Mouse (Mus musculus): Measurements from ENCODE around the gene Pgpep1l. TPM values are rescaled to one million over a fixed set of nuclear protein-coding genes. Genes with fewer than 3 reads are reported as not detected.

The Pgpep1l gene
- total and polyA plus RNA-seq, 2 experiments from 2014 or later = not detected

DNA sequence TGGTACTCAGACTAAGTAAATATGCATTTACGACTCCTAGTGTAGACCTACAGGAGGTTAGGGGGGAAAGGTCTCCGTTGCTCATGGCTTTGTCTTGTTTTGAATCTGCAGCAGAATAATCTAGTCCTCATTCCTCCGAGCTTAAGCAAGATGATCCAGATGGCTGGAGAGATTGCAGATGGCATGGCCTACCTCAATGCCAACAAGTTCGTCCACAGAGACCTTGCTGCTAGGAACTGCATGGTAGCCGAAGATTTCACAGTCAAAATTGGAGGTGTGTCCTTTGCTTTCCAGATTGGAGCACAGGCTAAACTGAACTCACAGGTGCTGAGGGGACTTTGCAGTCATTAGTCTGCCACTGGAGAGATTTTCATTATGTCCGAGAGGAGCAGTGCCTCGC is 52.1 kb downstream of the Pgpep1l start:
- no peak for TF ChIP-seq CTCF (IDR thresholded peaks at IDR 0.05)
- ATAC-seq (ENCODE audit: low FRiP score) = no peak
- Histone ChIP-seq H3K9me3 (ENCODE audit: low read length) (no peaks in the 10 kb centered on the region), H3K4me1 (ENCODE audit: insufficient read depth, low read length) (no peaks in the 10 kb centered on the region), H3K27me3 (ENCODE audit: insufficient read depth, low read length) (no peaks in the 10 kb centered on the region), H3K27ac (ENCODE audit: low read depth, low read length) (no peak overlapping the region), H3K4me3 (ENCODE audit: low read depth, low read length) (no peak overlapping the region), H3K4me2 (ENCODE audit: low read depth, low read length, poor library complexity, severe bottlenecking) (no peak overlapping the region), H3K36me3 (ENCODE audit: insufficient read depth, low read length) (peaks cover 43% of the 10 kb centered on the region), H3K9ac (replicated peaks; ENCODE audit: low read length, poor library complexity, severe bottlenecking) (no peak overlapping the region)
- 93% methylated on average over 7 of the region's 7 CpGs for WGBS
- DNase-seq (ENCODE audit: low spot score) = peak; percentile 51

DNA sequence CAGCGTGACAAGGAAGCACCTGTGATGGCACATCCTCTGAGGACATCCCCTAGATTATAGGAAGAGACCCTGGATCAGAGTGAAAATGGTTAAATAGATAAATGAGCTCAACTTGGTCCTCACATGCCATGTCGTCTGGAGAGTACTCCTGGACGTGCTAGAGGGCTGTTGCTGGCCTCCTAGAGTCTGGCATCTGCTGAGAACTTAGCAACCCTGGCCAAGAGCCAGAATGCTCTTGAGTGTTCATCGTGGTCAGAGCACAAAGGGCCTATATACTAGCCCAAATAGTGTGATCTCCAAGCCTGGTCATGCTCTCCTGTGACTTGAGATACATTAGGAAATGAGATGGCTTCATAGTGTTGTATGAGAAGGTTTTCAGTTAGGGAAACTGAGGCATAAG is 53.6 kb downstream of the Pgpep1l start:
- Histone ChIP-seq H3K4me1 (ENCODE audit: insufficient read depth, low read length) (no peaks in the 10 kb centered on the region), H3K9me3 (ENCODE audit: low read length) (no peaks in the 10 kb centered on the region), H3K36me3 (ENCODE audit: insufficient read depth, low read length) (peaks cover 40% of the 10 kb centered on the region), H3K4me2 (ENCODE audit: low read depth, low read length, poor library complexity, severe bottlenecking) (no peak overlapping the region), H3K9ac (replicated peaks; ENCODE audit: low read length, poor library complexity, severe bottlenecking) (no peak overlapping the region), H3K27ac (ENCODE audit: low read depth, low read length) (no peak overlapping the region), H3K27me3 (ENCODE audit: insufficient read depth, low read length) (no peaks in the 10 kb centered on the region), H3K4me3 (ENCODE audit: low read depth, low read length) (no peak overlapping the region)
- TF ChIP-seq CTCF (IDR thresholded peaks at IDR 0.05) = no peak
- DNase-seq (ENCODE audit: low spot score) (peak; percentile 44), ATAC-seq (ENCODE audit: low FRiP score) (no peak)
- 75% methylated on average over 4 of the region's 4 CpGs for WGBS

- WGBS = 94% methylated on average over 6 of the region's 6 CpGs
Measured at GRCm38 (mm10) chr7:68209039-68209438, 55.0 kb downstream of the Pgpep1l start.

GRCm38 (mm10) chr7:68205776-68206427 is 58.1 kb downstream of the Pgpep1l start:
- H3K27ac ChIP-seq (ENCODE audit: low read depth, low read length) = no peak overlapping the region

More at GRCm38 (mm10) chr7:68209039-68209438, 55.0 kb downstream of the Pgpep1l start:
- H3K36me3 ChIP-seq (ENCODE audit: insufficient read depth, low read length) = peaks cover 42% of the 10 kb centered on the region
- no peaks in the 10 kb centered on the region for H3K9me3 ChIP-seq (ENCODE audit: low read length)
- H3K27ac ChIP-seq (ENCODE audit: low read depth, low read length) = no peak overlapping the region
- ATAC-seq (ENCODE audit: low FRiP score) = no peak
- H3K4me1 ChIP-seq (ENCODE audit: insufficient read depth, low read length) = no peaks in the 10 kb centered on the region
- DNase-seq (ENCODE audit: low spot score) = no peak
- no peaks in the 10 kb centered on the region for H3K27me3 ChIP-seq (ENCODE audit: insufficient read depth, low read length)
- no peak overlapping the region for H3K4me2 ChIP-seq (ENCODE audit: low read depth, low read length, poor library complexity, severe bottlenecking)
- H3K4me3 ChIP-seq (ENCODE audit: low read depth, low read length) = no peak overlapping the region
- no peak overlapping the region for H3K9ac ChIP-seq (replicated peaks; ENCODE audit: low read length, poor library complexity, severe bottlenecking)
- no peak for TF ChIP-seq CTCF (IDR thresholded peaks at IDR 0.05)

DNA sequence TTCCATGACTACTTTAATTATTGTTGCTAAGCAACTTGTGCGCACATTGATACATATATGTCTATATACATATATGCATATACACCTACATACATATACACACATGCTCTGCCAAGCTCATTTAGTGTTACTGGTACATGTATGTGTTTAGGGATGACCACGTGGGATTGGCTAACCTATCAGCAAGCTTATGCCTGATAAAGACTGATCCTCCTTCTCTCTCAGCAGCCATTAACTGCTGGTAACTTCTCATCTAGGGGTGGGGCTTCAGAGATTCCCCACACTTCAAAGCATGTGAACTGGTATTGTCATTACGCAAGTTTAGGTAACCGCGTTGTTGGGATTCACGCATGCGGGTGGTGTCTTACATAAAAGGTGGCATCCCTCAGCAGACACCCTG is 64.4 kb downstream of the Pgpep1l start:
- no peak for TF ChIP-seq CTCF (IDR thresholded peaks at IDR 0.05)
- no peak for ATAC-seq (ENCODE audit: low FRiP score)
- no peak overlapping the region for H3K9ac ChIP-seq (replicated peaks; ENCODE audit: low read length, poor library complexity, severe bottlenecking)
- no peaks in the 10 kb centered on the region for H3K27me3 ChIP-seq (ENCODE audit: insufficient read depth, low read length)
- no peak overlapping the region for H3K4me3 ChIP-seq (ENCODE audit: low read depth, low read length)
- WGBS = 97% methylated on average over 7 of the region's 7 CpGs
- H3K4me2 ChIP-seq (ENCODE audit: low read depth, low read length, poor library complexity, severe bottlenecking) = no peak overlapping the region
- H3K36me3 ChIP-seq (ENCODE audit: insufficient read depth, low read length) = peaks cover 40% of the 10 kb centered on the region
- no peak overlapping the region for H3K27ac ChIP-seq (ENCODE audit: low read depth, low read length)
- DNase-seq (ENCODE audit: low spot score) = no peak
- H3K9me3 ChIP-seq (ENCODE audit: low read length) = no peaks in the 10 kb centered on the region
- H3K4me1 ChIP-seq (ENCODE audit: insufficient read depth, low read length) = no peaks in the 10 kb centered on the region

More at GRCm38 (mm10) chr7:68205776-68206427, 58.1 kb downstream of the Pgpep1l start:
- Histone ChIP-seq H3K4me3 (ENCODE audit: low read depth, low read length) (no peak overlapping the region), H3K27me3 (ENCODE audit: insufficient read depth, low read length) (no peaks in the 10 kb centered on the region), H3K4me1 (ENCODE audit: insufficient read depth, low read length) (no peaks in the 10 kb centered on the region), H3K4me2 (ENCODE audit: low read depth, low read length, poor library complexity, severe bottlenecking) (no peak overlapping the region), H3K9ac (replicated peaks; ENCODE audit: low read length, poor library complexity, severe bottlenecking) (no peak overlapping the region), H3K9me3 (ENCODE audit: low read length) (no peaks in the 10 kb centered on the region), H3K36me3 (ENCODE audit: insufficient read depth, low read length) (peaks cover 45% of the 10 kb centered on the region)
- ATAC-seq (ENCODE audit: low FRiP score) (no peak), DNase-seq (ENCODE audit: low spot score) (no peak)
- WGBS = 92% methylated on average over 8 of the region's 8 CpGs
- TF ChIP-seq CTCF (IDR thresholded peaks at IDR 0.05) = no peak

DNA sequence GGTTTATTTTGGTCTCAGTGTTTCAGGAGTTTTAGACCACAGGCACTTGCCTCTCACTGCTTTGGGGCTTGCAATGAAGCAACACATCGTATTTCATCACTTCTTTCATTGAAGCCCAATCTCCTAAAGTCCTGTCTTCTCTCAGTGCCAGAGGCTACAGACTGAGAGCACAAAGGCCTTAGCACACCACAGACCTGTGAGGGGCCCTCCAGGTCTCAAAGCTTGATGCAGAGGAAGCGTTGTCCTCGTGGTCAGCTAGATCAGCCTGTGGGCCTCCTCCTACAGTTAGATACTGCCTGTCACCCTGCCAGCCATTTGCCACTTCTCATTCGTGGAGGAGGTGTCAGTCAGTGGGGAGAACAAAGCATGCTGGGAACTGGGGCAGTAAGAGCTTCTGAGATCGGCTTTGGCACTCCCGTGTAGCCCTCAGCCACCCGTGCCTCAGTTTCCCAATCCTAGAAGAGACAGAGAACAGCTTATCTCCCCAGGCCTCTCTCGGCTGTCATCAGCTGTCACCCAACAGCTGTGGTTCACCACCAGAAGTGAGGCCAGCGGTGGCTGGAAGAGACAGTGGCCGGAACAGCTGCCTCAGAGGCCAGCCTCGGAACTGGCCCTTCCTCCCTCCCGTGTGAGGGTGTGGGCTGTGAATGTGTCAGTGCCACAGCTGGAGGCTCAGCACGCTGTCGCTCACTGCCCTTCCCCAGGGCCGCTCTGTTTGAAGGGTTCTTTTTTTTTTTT is 69.9 kb downstream of the Pgpep1l start:
- Histone ChIP-seq H3K4me2 (ENCODE audit: low read depth, low read length, poor library complexity, severe bottlenecking) (no peak overlapping the region), H3K27ac (ENCODE audit: low read depth, low read length) (no peak overlapping the region), H3K9ac (replicated peaks; ENCODE audit: low read length, poor library complexity, severe bottlenecking) (no peak overlapping the region), H3K9me3 (ENCODE audit: low read length) (no peaks in the 10 kb centered on the region), H3K27me3 (ENCODE audit: insufficient read depth, low read length) (no peaks in the 10 kb centered on the region), H3K4me1 (ENCODE audit: insufficient read depth, low read length) (no peaks in the 10 kb centered on the region), H3K4me3 (ENCODE audit: low read depth, low read length) (no peak overlapping the region), H3K36me3 (ENCODE audit: insufficient read depth, low read length) (peaks cover 62% of the 10 kb centered on the region)
- DNase-seq (ENCODE audit: low spot score) (no peak), ATAC-seq (ENCODE audit: low FRiP score) (no peak)
- TF ChIP-seq CTCF (IDR thresholded peaks at IDR 0.05) = no peak
- 90% methylated on average over 15 of the region's 15 CpGs for WGBS
